Mouse (Mus musculus): Measurements from ENCODE around the gene Dbn1. TPM values are rescaled to one million over a fixed set of nuclear protein-coding genes. Genes with fewer than 3 reads are reported as not detected.
"Not testable (repeated sequence)": the region's sequence is repeated elsewhere in the genome, so short reads cannot be mapped to it uniquely, and the experiment has no call there.

The Dbn1 gene
- polyA plus RNA-seq, 1 experiment from 2014 or later = 7.7 TPM

- Histone ChIP-seq H3K9ac (ENCODE audit: low read depth, low read length) (peak within 1 kb of the TSS; percentile 94), H3K9me3 (replicated peaks; ENCODE audit: control insufficient read depth, low read length) (no peaks in the 10 kb centered on the region), H3K27ac (ENCODE audit: low read length) (peak within 1 kb of the TSS; percentile 97), H3K36me3 (ENCODE audit: control insufficient read depth, insufficient read depth) (no peaks in the 10 kb centered on the region), H3K27me3 (ENCODE audit: control insufficient read depth, insufficient read depth, low read depth, low read length) (no peaks in the 10 kb centered on the region), H3K4me2 (ENCODE audit: low read depth, low read length) (peak within 1 kb of the TSS; percentile 89), H3K4me3 (ENCODE audit: low read depth, low read length) (peak within 1 kb of the TSS; percentile 84), H3K4me1 (ENCODE audit: control insufficient read depth, low read depth, low read length) (peaks cover 51% of the 10 kb centered on the region)
- peak; percentile 90 for ATAC-seq (ENCODE audit: low read depth)
- WGBS (ENCODE audit: insufficient replicate concordance) = 0% methylated on average over 34 of the region's 35 CpGs
These were observed 43.0 kb downstream of the Dbn1 start, which contains the start of gene Grk6 for GRCm38 (mm10) chr13:55444937-55445315. Gene Grk6, plus strand, starts transcription at chr13:55445072.

GRCm38 (mm10) chr13:55444286-55444936 is 43.5 kb downstream of the Dbn1 start:
- Histone ChIP-seq H3K4me1 (ENCODE audit: control insufficient read depth, low read depth, low read length) (peaks cover 46% of the 10 kb centered on the region), H3K27ac (ENCODE audit: low read length) (peak overlapping the region; percentile 97), H3K4me2 (ENCODE audit: low read depth, low read length) (peak overlapping the region; percentile 89), H3K9ac (ENCODE audit: low read depth, low read length) (peak overlapping the region; percentile 66), H3K4me3 (ENCODE audit: low read depth, low read length) (peak overlapping the region; percentile 84), H3K27me3 (ENCODE audit: control insufficient read depth, insufficient read depth, low read depth, low read length) (no peaks in the 10 kb centered on the region), H3K36me3 (ENCODE audit: control insufficient read depth, insufficient read depth) (no peaks in the 10 kb centered on the region), H3K9me3 (replicated peaks; ENCODE audit: control insufficient read depth, low read length) (no peaks in the 10 kb centered on the region)
- ATAC-seq (ENCODE audit: low read depth) = peak; percentile 38
- under 1% methylated on average over 33 of the region's 33 CpGs for WGBS (ENCODE audit: insufficient replicate concordance)

GRCm38 (mm10) chr13:55443799-55444285 is 44.1 kb downstream of the Dbn1 start:
- Histone ChIP-seq H3K36me3 (ENCODE audit: control insufficient read depth, insufficient read depth) (no peaks in the 10 kb centered on the region), H3K4me1 (ENCODE audit: control insufficient read depth, low read depth, low read length) (peaks cover 41% of the 10 kb centered on the region), H3K27me3 (ENCODE audit: control insufficient read depth, insufficient read depth, low read depth, low read length) (no peaks in the 10 kb centered on the region), H3K4me3 (ENCODE audit: low read depth, low read length) (peak overlapping the region; percentile 84), H3K9me3 (replicated peaks; ENCODE audit: control insufficient read depth, low read length) (no peaks in the 10 kb centered on the region), H3K9ac (ENCODE audit: low read depth, low read length) (peak overlapping the region; percentile 66; the same call in 1 of the 2 replicates), H3K4me2 (ENCODE audit: low read depth, low read length) (peak overlapping the region; percentile 89), H3K27ac (ENCODE audit: low read length) (peak overlapping the region; percentile 97; the same call in 1 of the 2 replicates)
- 31% methylated on average over 9 of the region's 9 CpGs for WGBS (ENCODE audit: insufficient replicate concordance)
- no peak for ATAC-seq (ENCODE audit: low read depth)

GRCm38 (mm10) chr13:55437111-55437629 is 50.7 kb downstream of the Dbn1 start:
- not testable (repeated sequence) for H3K9me3 ChIP-seq (replicated peaks; ENCODE audit: control insufficient read depth, low read length); H3K27me3 ChIP-seq (ENCODE audit: control insufficient read depth, insufficient read depth, low read depth, low read length); H3K36me3 ChIP-seq (ENCODE audit: control insufficient read depth, insufficient read depth); H3K4me3 ChIP-seq (ENCODE audit: low read depth, low read length); H3K4me2 ChIP-seq (ENCODE audit: low read depth, low read length); H3K27ac ChIP-seq (ENCODE audit: low read length); H3K9ac ChIP-seq (ENCODE audit: low read depth, low read length); ATAC-seq (ENCODE audit: low read depth); H3K4me1 ChIP-seq (ENCODE audit: control insufficient read depth, low read depth, low read length)
- WGBS (ENCODE audit: insufficient replicate concordance) = 45% methylated on average over 14 of the region's 15 CpGs

GRCm38 (mm10) chr13:55431889-55432685 is 55.8 kb downstream of the Dbn1 start:
- no peak for ATAC-seq (ENCODE audit: low read depth)
- H3K27ac ChIP-seq (ENCODE audit: low read length) = no peak overlapping the region
- no peak overlapping the region for H3K4me3 ChIP-seq (ENCODE audit: low read depth, low read length)
- 24% methylated on average over 10 of the region's 10 CpGs for WGBS (ENCODE audit: insufficient replicate concordance)
- no peaks in the 10 kb centered on the region for H3K36me3 ChIP-seq (ENCODE audit: control insufficient read depth, insufficient read depth)
- H3K9me3 ChIP-seq (replicated peaks; ENCODE audit: control insufficient read depth, low read length) = no peaks in the 10 kb centered on the region
- H3K27me3 ChIP-seq (ENCODE audit: control insufficient read depth, insufficient read depth, low read depth, low read length) = no peaks in the 10 kb centered on the region
- no peak overlapping the region for H3K4me2 ChIP-seq (ENCODE audit: low read depth, low read length)
- no peak overlapping the region for H3K9ac ChIP-seq (ENCODE audit: low read depth, low read length)
- no peaks in the 10 kb centered on the region; the same call in none of the 2 replicates for H3K4me1 ChIP-seq (ENCODE audit: control insufficient read depth, low read depth, low read length)

- no peaks in the 10 kb centered on the region for H3K27me3 ChIP-seq (ENCODE audit: control insufficient read depth, insufficient read depth, low read depth, low read length)
- H3K4me1 ChIP-seq (ENCODE audit: control insufficient read depth, low read depth, low read length) = no peaks in the 10 kb centered on the region; the same call in none of the 2 replicates
- H3K4me3 ChIP-seq (ENCODE audit: low read depth, low read length) = no peak overlapping the region
- H3K27ac ChIP-seq (ENCODE audit: low read length) = no peak overlapping the region
- no peak overlapping the region for H3K9ac ChIP-seq (ENCODE audit: low read depth, low read length)
- no peak for ATAC-seq (ENCODE audit: low read depth)
- no peaks in the 10 kb centered on the region for H3K36me3 ChIP-seq (ENCODE audit: control insufficient read depth, insufficient read depth)
- H3K4me2 ChIP-seq (ENCODE audit: low read depth, low read length) = no peak overlapping the region
- 72% methylated on average over 2 of the region's 2 CpGs for WGBS (ENCODE audit: insufficient replicate concordance)
- no peaks in the 10 kb centered on the region for H3K9me3 ChIP-seq (replicated peaks; ENCODE audit: control insufficient read depth, low read length)
These were observed 57.3 kb downstream of the Dbn1 start for GRCm38 (mm10) chr13:55430566-55430965.

GRCm38 (mm10) chr13:55429226-55429888 is 58.6 kb downstream of the Dbn1 start:
- 28% methylated on average over 12 of the region's 12 CpGs for WGBS (ENCODE audit: insufficient replicate concordance)
- H3K4me2 ChIP-seq (ENCODE audit: low read depth, low read length) = peak overlapping the region; percentile 10; the same call in 1 of the 2 replicates

GRCm38 (mm10) chr13:55426613-55427012 is 61.3 kb downstream of the Dbn1 start, which contains the start of gene F12:
Gene F12, minus strand, starts transcription at chr13:55426793.
- H3K4me1 ChIP-seq (ENCODE audit: control insufficient read depth, low read depth, low read length) = no peaks in the 10 kb centered on the region; the same call in none of the 2 replicates
- ATAC-seq (ENCODE audit: low read depth) = peak; percentile 37; the same call in 1 of the 2 replicates
- H3K4me2 ChIP-seq (ENCODE audit: low read depth, low read length) = peak within 1 kb of the TSS; percentile 43
- peak within 1 kb of the TSS; percentile 22 for H3K9ac ChIP-seq (ENCODE audit: low read depth, low read length)
- no peaks in the 10 kb centered on the region for H3K36me3 ChIP-seq (ENCODE audit: control insufficient read depth, insufficient read depth)
- no peak within 1 kb of the TSS for H3K27ac ChIP-seq (ENCODE audit: low read length)
- peaks cover 5% of the 10 kb centered on the region for H3K27me3 ChIP-seq (ENCODE audit: control insufficient read depth, insufficient read depth, low read depth, low read length)
- no peaks in the 10 kb centered on the region for H3K9me3 ChIP-seq (replicated peaks; ENCODE audit: control insufficient read depth, low read length)
- 70% methylated on average over 10 of the region's 10 CpGs for WGBS (ENCODE audit: insufficient replicate concordance)
- H3K4me3 ChIP-seq (ENCODE audit: low read depth, low read length) = peak within 1 kb of the TSS; percentile 46

More at GRCm38 (mm10) chr13:55429226-55429888, 58.6 kb downstream of the Dbn1 start:
- Histone ChIP-seq H3K36me3 (ENCODE audit: control insufficient read depth, insufficient read depth) (no peaks in the 10 kb centered on the region), H3K4me3 (ENCODE audit: low read depth, low read length) (no peak overlapping the region), H3K4me1 (ENCODE audit: control insufficient read depth, low read depth, low read length) (no peaks in the 10 kb centered on the region; the same call in none of the 2 replicates), H3K9ac (ENCODE audit: low read depth, low read length) (no peak overlapping the region), H3K27ac (ENCODE audit: low read length) (no peak overlapping the region; the same call in 1 of the 2 replicates), H3K27me3 (ENCODE audit: control insufficient read depth, insufficient read depth, low read depth, low read length) (no peaks in the 10 kb centered on the region), H3K9me3 (replicated peaks; ENCODE audit: control insufficient read depth, low read length) (no peaks in the 10 kb centered on the region)
- ATAC-seq (ENCODE audit: low read depth) = peak; percentile 87
